Mouse (Mus musculus) limb, embryonic 11.5 days (tissue): ENCODE measurements around the gene Iqck. TPM values are rescaled to one million over a fixed set of nuclear protein-coding genes. Genes with fewer than 3 reads are reported as not detected.

Experiments used
- ATAC-seq: fragments of 200-750 bp; cut with Nextera tagmentation; 2 replicates; pipeline ENCODE4 v1.8.0; 2017; ENCODE audit warnings: low read depth; ENCODE audit not compliant: insufficient number of reproducible peaks, low FRiP score, low TSS enrichment
- DNase-seq: peaks from one replicate; pipeline ENCODE4 v3.0.0-alpha.2; 2015; ENCODE audit warnings: low spot score
- H3K27ac ChIP-seq: fragments of 300-500 bp; sonication (generic); replicated peaks from 2 replicates; pipeline ENCODE4 v1.5.1; 2014; ENCODE audit warnings: low read depth, mild to moderate bottlenecking, low read length
- H3K27me3 ChIP-seq: fragments of 300-500 bp; sonication (generic); 2 replicates; pipeline ENCODE4 v1.6.1; 2014; ENCODE audit warnings: mild to moderate bottlenecking, low read length, mixed read lengths; ENCODE audit not compliant: control insufficient read depth, insufficient read depth
- H3K36me3 ChIP-seq: fragments of 300-500 bp; sonication (generic); 2 replicates; pipeline ENCODE4 v1.6.1; 2014; ENCODE audit warnings: mild to moderate bottlenecking, low read length, moderate library complexity, mixed read lengths; ENCODE audit not compliant: control insufficient read depth, insufficient read depth
- H3K4me1 ChIP-seq: fragments of 300-500 bp; sonication (generic); 2 replicates; pipeline ENCODE4 v1.6.1; 2014; ENCODE audit warnings: low read length, mixed read lengths; ENCODE audit not compliant: control insufficient read depth, insufficient read depth
- H3K4me2 ChIP-seq: fragments of 300-500 bp; sonication (generic); 2 replicates; pipeline ENCODE4 v1.6.1; 2014; ENCODE audit warnings: low read depth, mild to moderate bottlenecking, moderate library complexity; ENCODE audit not compliant: severe bottlenecking
- H3K4me3 ChIP-seq: fragments of 300-500 bp; sonication (generic); 2 replicates; pipeline ENCODE4 v1.5.1; 2014; ENCODE audit warnings: low read depth, low read length
- H3K9ac ChIP-seq: fragments of 300-500 bp; sonication (generic); 2 replicates; pipeline ENCODE4 v1.6.1; 2014; ENCODE audit warnings: mild to moderate bottlenecking, low read length
- H3K9me3 ChIP-seq: fragments of 300-500 bp; sonication (generic); 2 replicates; pipeline ENCODE4 v1.6.1; 2016; ENCODE audit warnings: low read length; ENCODE audit not compliant: control insufficient read depth
- whole genome bisulfite sequencing: fragments of 180-500 bp; shearing (Covaris S2); extraction: QIAGEN DNeasy Blood & Tissue Kit; methylation state at CpG from one replicate; pipeline ENCODE4 v1.1.7; 2014; 5-methylcytosine and 5-hydroxymethylcytosine counted together
- polyA plus RNA-seq: library from polyadenylated mRNA; unstranded; fragments of >200 nt; fragmentation: Nextera tagmentation; extraction: Ambion mirVana; gene quantifications from 2 replicates; pipeline ENCODE4 v1.2.1, GENCODE M21; 2014

The Iqck gene
- polyA plus RNA-seq, 1 experiment from 2014 or later: 2.2 TPM

- H3K9ac ChIP-seq: no peak overlapping the region
- 74% methylated on average over 3 of the region's 3 CpGs for WGBS
- no peak for ATAC-seq
Observed at GRCm38 (mm10) chr7:118942297-118942696, 86.7 kb downstream of the Iqck start.

GRCm38 (mm10) chr7:118943170-118943569 lies 87.6 kb downstream of the Iqck start:
- Histone ChIP-seq H3K4me1 (no peaks in the 10 kb centered on the region), H3K4me2 (no peak overlapping the region)

More at GRCm38 (mm10) chr7:118942297-118942696, 86.7 kb downstream of the Iqck start:
- H3K27me3 ChIP-seq: no peaks in the 10 kb centered on the region
- no peaks in the 10 kb centered on the region for H3K4me1 ChIP-seq
- DNase-seq: no peak
- no peak overlapping the region for H3K4me3 ChIP-seq
- H3K9me3 ChIP-seq: no peaks in the 10 kb centered on the region
- H3K36me3 ChIP-seq: no peaks in the 10 kb centered on the region
- no peak overlapping the region for H3K27ac ChIP-seq
- no peak overlapping the region for H3K4me2 ChIP-seq

GRCm38 (mm10) chr7:118944884-118945283 lies 89.3 kb downstream of the Iqck start:
- Histone ChIP-seq H3K4me1 (no peaks in the 10 kb centered on the region), H3K9me3 (no peaks in the 10 kb centered on the region), H3K27ac (no peak overlapping the region), H3K4me2 (no peak overlapping the region), H3K27me3 (no peaks in the 10 kb centered on the region), H3K9ac (no peak overlapping the region), H3K36me3 (no peaks in the 10 kb centered on the region), H3K4me3 (no peak overlapping the region)
- 8% methylated on average over 2 of the region's 2 CpGs for WGBS
- no peak for DNase-seq
- no peak for ATAC-seq

More at GRCm38 (mm10) chr7:118943170-118943569, 87.6 kb downstream of the Iqck start:
- Histone ChIP-seq H3K36me3 (no peaks in the 10 kb centered on the region), H3K4me3 (no peak overlapping the region), H3K9ac (no peak overlapping the region), H3K27me3 (no peaks in the 10 kb centered on the region), H3K27ac (no peak overlapping the region), H3K9me3 (no peaks in the 10 kb centered on the region)
- ATAC-seq: no peak
- no peak for DNase-seq
- 38% methylated on average over 7 of the region's 7 CpGs for WGBS

- 77% methylated on average over 3 of the region's 3 CpGs for WGBS
- no peak overlapping the region for H3K4me2 ChIP-seq
- no peak for ATAC-seq
- no peaks in the 10 kb centered on the region for H3K27me3 ChIP-seq
- no peaks in the 10 kb centered on the region for H3K9me3 ChIP-seq
- H3K9ac ChIP-seq: no peak overlapping the region
- H3K4me3 ChIP-seq: no peak overlapping the region
- DNase-seq: no peak
- H3K4me1 ChIP-seq: no peaks in the 10 kb centered on the region
- no peak overlapping the region for H3K27ac ChIP-seq
- H3K36me3 ChIP-seq: no peaks in the 10 kb centered on the region
Observed at GRCm38 (mm10) chr7:118947241-118947640, 91.7 kb downstream of the Iqck start.

GRCm38 (mm10) chr7:118948677-118949282 lies 93.2 kb downstream of the Iqck start:
- ATAC-seq: no peak
- H3K9me3 ChIP-seq: no peaks in the 10 kb centered on the region
- 78% methylated on average over 2 of the region's 2 CpGs for WGBS

GRCm38 (mm10) chr7:118949749-118950148 lies 94.2 kb downstream of the Iqck start:
- DNase-seq: no peak
- Histone ChIP-seq H3K27me3 (no peaks in the 10 kb centered on the region), H3K9me3 (no peaks in the 10 kb centered on the region), H3K4me1 (no peaks in the 10 kb centered on the region), H3K27ac (no peak overlapping the region), H3K4me3 (no peak overlapping the region), H3K4me2 (no peak overlapping the region), H3K9ac (no peak overlapping the region), H3K36me3 (no peaks in the 10 kb centered on the region)
- no peak for ATAC-seq
- 87% methylated on average over 7 of the region's 7 CpGs for WGBS

More at GRCm38 (mm10) chr7:118948677-118949282, 93.2 kb downstream of the Iqck start:
- no peaks in the 10 kb centered on the region for H3K4me1 ChIP-seq
- no peak overlapping the region for H3K4me2 ChIP-seq
- no peaks in the 10 kb centered on the region for H3K27me3 ChIP-seq
- no peaks in the 10 kb centered on the region for H3K36me3 ChIP-seq
- no peak overlapping the region for H3K27ac ChIP-seq
- H3K4me3 ChIP-seq: no peak overlapping the region
- H3K9ac ChIP-seq: no peak overlapping the region
- no peak for DNase-seq

- Histone ChIP-seq H3K36me3 (no peaks in the 10 kb centered on the region), H3K4me3 (no peak overlapping the region), H3K27ac (no peak overlapping the region), H3K9ac (no peak overlapping the region), H3K4me2 (no peak overlapping the region), H3K4me1 (no peaks in the 10 kb centered on the region), H3K9me3 (no peaks in the 10 kb centered on the region), H3K27me3 (no peaks in the 10 kb centered on the region)
- ATAC-seq: no peak
- WGBS: 77% methylated on average over 11 of the region's 11 CpGs
- no peak for DNase-seq
Observed at GRCm38 (mm10) chr7:118953626-118954282, 98.2 kb downstream of the Iqck start.

- Histone ChIP-seq H3K27ac (no peak overlapping the region), H3K4me3 (no peak overlapping the region), H3K4me2 (no peak overlapping the region), H3K4me1 (no peaks in the 10 kb centered on the region), H3K9me3 (no peaks in the 10 kb centered on the region), H3K9ac (no peak overlapping the region), H3K36me3 (no peaks in the 10 kb centered on the region), H3K27me3 (no peaks in the 10 kb centered on the region)
- ATAC-seq: no peak
- no peak for DNase-seq
- WGBS: 92% methylated on average over 1 of the region's 1 CpGs
Observed at GRCm38 (mm10) chr7:118954968-118955367, 99.4 kb downstream of the Iqck start.
